In the genomic region with DNA sequence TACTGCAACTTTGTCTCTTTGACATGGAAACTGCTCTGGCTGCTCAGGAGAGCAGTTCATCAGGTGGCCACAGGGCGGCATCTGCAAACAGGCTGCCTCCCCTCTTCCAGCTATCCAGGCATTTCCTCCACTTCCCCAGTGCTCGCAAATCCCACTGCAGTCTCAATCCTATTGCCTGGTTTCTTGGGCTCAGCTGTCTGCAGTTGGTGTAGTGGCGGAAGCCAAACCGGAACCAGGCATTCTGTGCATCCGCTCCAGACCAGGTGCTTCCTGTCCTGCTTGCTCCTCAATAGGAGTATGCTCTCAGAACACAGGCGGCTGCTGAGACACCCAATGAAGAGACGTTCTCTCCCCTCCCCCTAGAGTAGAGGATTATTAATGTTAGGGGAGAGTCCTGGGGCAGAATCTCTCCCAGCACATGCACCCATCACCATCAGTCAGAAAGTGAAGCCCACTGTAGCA, we compare ENCODE assay signal across 8 mouse cellular contexts. TPM values are rescaled to one million over a fixed set of nuclear protein-coding genes. Genes with fewer than 3 reads are reported as not detected.
A peak's percentile ranks its signal among the peaks of the same experiment; 100 is the strongest.
DNase-seq lines count a peak whose midpoint lies in the region; ATAC-seq lines count a peak whose summit lies in the region.

No protein-coding gene starts in this region.

- WGBS in liver, embryonic 11.5 days = 36% methylated on average over 7 of the region's 7 CpGs
- WGBS in neural tube, embryonic 13.5 days = 65% methylated on average over 7 of the region's 7 CpGs

- peaks cover 12% of the 10 kb centered on the region for H3K27me3 ChIP-seq in liver, embryonic 11.5 days (replicated peaks; ENCODE audit: control insufficient read depth, insufficient read depth, low read length)
- peaks cover 51% of the 10 kb centered on the region for H3K27me3 ChIP-seq in neural tube, embryonic 13.5 days

- peaks cover 40% of the 10 kb centered on the region for H3K36me3 ChIP-seq in liver, embryonic 11.5 days (ENCODE audit: control insufficient read depth, insufficient read depth, low read length)
- H3K36me3 ChIP-seq in neural tube, embryonic 13.5 days = peaks cover 47% of the 10 kb centered on the region

- ATAC-seq in liver, embryonic 11.5 days (replicated peaks; ENCODE audit: low FRiP score) = no peak
- no peak for ATAC-seq in neural tube, embryonic 13.5 days (ENCODE audit: low read depth)
- ATAC-seq in megakaryocyte-erythroid progenitor cell, adult 5-6 weeks (replicated peaks; ENCODE audit: low FRiP score, low TSS enrichment, poor library complexity, severe bottlenecking) = no peak

- H3K9ac ChIP-seq in liver, embryonic 11.5 days (ENCODE audit: low read depth, low read length) = peak overlapping the region; percentile 34; the same call in 1 of the 2 replicates
- no peak overlapping the region for H3K9ac ChIP-seq in neural tube, embryonic 13.5 days

- peak overlapping the region; percentile 40 for H3K4me2 ChIP-seq in liver, embryonic 11.5 days
- H3K4me2 ChIP-seq in neural tube, embryonic 13.5 days = no peak overlapping the region

- DNase-seq in urinary bladder, adult 2 months (ENCODE audit: low spot score) = peak; percentile 32
- DNase-seq in urinary bladder, postnatal 25 days (ENCODE audit: low spot score) = no peak
- peak; percentile 68 for DNase-seq in embryo, embryonic 11 days
- DNase-seq in heart, adult 11 months = peak; percentile 100
- peak; percentile 86 for DNase-seq in kidney, adult 11 months
- peak; percentile 63 for DNase-seq in liver, embryonic 11.5 days (ENCODE audit: low spot score)

- no peaks in the 10 kb centered on the region for H3K9me3 ChIP-seq in liver, embryonic 11.5 days (ENCODE audit: control insufficient read depth, low read length)
- H3K9me3 ChIP-seq in neural tube, embryonic 13.5 days = no peaks in the 10 kb centered on the region

- peak overlapping the region; percentile 94 for H3K27ac ChIP-seq in liver, embryonic 11.5 days (ENCODE audit: low read depth, low read length)
- peak overlapping the region; percentile 53 for H3K27ac ChIP-seq in neural tube, embryonic 13.5 days (replicated peaks)

- H3K4me1 ChIP-seq in liver, embryonic 11.5 days (replicated peaks; ENCODE audit: control insufficient read depth, insufficient read depth, low read length) = peaks cover 43% of the 10 kb centered on the region
- H3K4me1 ChIP-seq in neural tube, embryonic 13.5 days (replicated peaks) = peaks cover 18% of the 10 kb centered on the region

- peak overlapping the region; percentile 11; the same call in 1 of the 2 replicates for H3K4me3 ChIP-seq in liver, embryonic 11.5 days (ENCODE audit: low read depth, low read length)
- no peak overlapping the region for H3K4me3 ChIP-seq in neural tube, embryonic 13.5 days

RNA-seq across cellular contexts. Expression of gene Lyl1, which starts 1.4 kb away (rescaled TPM):
- polyA plus RNA-seq in urinary bladder, adult 2 months (2012; rRNA removed) = 7.8 and 8.7 TPM in 2 replicates
- polyA plus RNA-seq in liver, embryonic 11.5 days (2014; fragmentation: Nextera tagmentation; extraction: Ambion mirVana) = 67.9 and 68.6 TPM in 2 replicates
- 2.8 and 3.6 TPM in 2 replicates for polyA plus RNA-seq in neural tube, embryonic 13.5 days (2015; fragmentation: Nextera tagmentation; extraction: Ambion mirVana)
- 44.2 and 65.2 TPM in 2 replicates for total RNA-seq in megakaryocyte-erythroid progenitor cell, adult 5-6 weeks (2014; fragmentation: Nextera tagmentation)
- total RNA-seq in megakaryocyte-erythroid progenitor cell, adult 5-6 weeks (2017) = 9.5 and 10.1 TPM in 2 replicates

RNA-seq across cellular contexts. Expression of gene Nacc1, which starts 12.2 kb away (rescaled TPM):
- 39.5 and 49.4 TPM in 2 replicates for polyA plus RNA-seq in urinary bladder, adult 2 months (2012; rRNA removed)
- polyA plus RNA-seq in liver, embryonic 11.5 days (2014; fragmentation: Nextera tagmentation; extraction: Ambion mirVana) = 23.0 and 25.2 TPM in 2 replicates
- 14.1 and 15.1 TPM in 2 replicates for polyA plus RNA-seq in neural tube, embryonic 13.5 days (2015; fragmentation: Nextera tagmentation; extraction: Ambion mirVana)
- 71.6 and 76.7 TPM in 2 replicates for total RNA-seq in megakaryocyte-erythroid progenitor cell, adult 5-6 weeks (2014; fragmentation: Nextera tagmentation)
- total RNA-seq in megakaryocyte-erythroid progenitor cell, adult 5-6 weeks (2017) = 35.8 and 51.5 TPM in 2 replicates

RNA-seq across cellular contexts. Expression of gene Trmt1, which starts 13.8 kb away (rescaled TPM):
- polyA plus RNA-seq in urinary bladder, adult 2 months (2012; rRNA removed) = 71.7 and 76.3 TPM in 2 replicates
- 94.1 and 95.6 TPM in 2 replicates for polyA plus RNA-seq in liver, embryonic 11.5 days (2014; fragmentation: Nextera tagmentation; extraction: Ambion mirVana)
- 53.6 and 55.5 TPM in 2 replicates for polyA plus RNA-seq in neural tube, embryonic 13.5 days (2015; fragmentation: Nextera tagmentation; extraction: Ambion mirVana)
- 170 and 181 TPM in 2 replicates for total RNA-seq in megakaryocyte-erythroid progenitor cell, adult 5-6 weeks (2014; fragmentation: Nextera tagmentation)
- 94.9 and 126 TPM in 2 replicates for total RNA-seq in megakaryocyte-erythroid progenitor cell, adult 5-6 weeks (2017)

RNA-seq across cellular contexts. Expression of gene G430095P16Rik, which starts 22.9 kb away (rescaled TPM):
- 1.0 and 1.2 TPM in 2 replicates for polyA plus RNA-seq in urinary bladder, adult 2 months (2012; rRNA removed)
- 11.8 and 12.3 TPM in 2 replicates for polyA plus RNA-seq in liver, embryonic 11.5 days (2014; fragmentation: Nextera tagmentation; extraction: Ambion mirVana)
- 1.4 and 2.2 TPM in 2 replicates for polyA plus RNA-seq in neural tube, embryonic 13.5 days (2015; fragmentation: Nextera tagmentation; extraction: Ambion mirVana)
- total RNA-seq in megakaryocyte-erythroid progenitor cell, adult 5-6 weeks (2014; fragmentation: Nextera tagmentation) = 25.7 and 28.1 TPM in 2 replicates
- 8.2 and 11.4 TPM in 2 replicates for total RNA-seq in megakaryocyte-erythroid progenitor cell, adult 5-6 weeks (2017)

RNA-seq across cellular contexts. Expression of gene Ier2, which starts 37.2 kb away (rescaled TPM):
- polyA plus RNA-seq in urinary bladder, adult 2 months (2012; rRNA removed) = 14.7 and 23.3 TPM in 2 replicates
- 46.5 and 50.1 TPM in 2 replicates for polyA plus RNA-seq in liver, embryonic 11.5 days (2014; fragmentation: Nextera tagmentation; extraction: Ambion mirVana)
- polyA plus RNA-seq in neural tube, embryonic 13.5 days (2015; fragmentation: Nextera tagmentation; extraction: Ambion mirVana) = 32.5 and 37.7 TPM in 2 replicates
- 23.2 and 27.2 TPM in 2 replicates for total RNA-seq in megakaryocyte-erythroid progenitor cell, adult 5-6 weeks (2014; fragmentation: Nextera tagmentation)
- total RNA-seq in megakaryocyte-erythroid progenitor cell, adult 5-6 weeks (2017) = 47.1 and 60.7 TPM in 2 replicates
